Mouse (Mus musculus) hindbrain, embryonic 12.5 days (tissue): ENCODE data around the gene Shld2. TPM values are rescaled to one million over a fixed set of nuclear protein-coding genes. Genes with fewer than 3 reads are reported as not detected.

Source experiments
- ATAC-seq: fragments of 200-750 bp; cut with Nextera tagmentation; 2 replicates; pipeline ENCODE4 v1.8.0; 2017; ENCODE audit warnings: moderate TSS enrichment; ENCODE audit not compliant: low FRiP score
- H3K27ac ChIP-seq: fragments of 300-500 bp; sonication (generic); 2 replicates; pipeline ENCODE4 v1.5.1; 2016; ENCODE audit warnings: mild to moderate bottlenecking
- H3K27me3 ChIP-seq: fragments of 300-500 bp; sonication (generic); 2 replicates; pipeline ENCODE4 v1.6.1; 2016; ENCODE audit warnings: mild to moderate bottlenecking
- H3K36me3 ChIP-seq: fragments of 300-500 bp; sonication (generic); 2 replicates; pipeline ENCODE4 v1.6.1; 2016; ENCODE audit warnings: mild to moderate bottlenecking
- H3K4me1 ChIP-seq: fragments of 300-500 bp; sonication (generic); 2 replicates; pipeline ENCODE4 v1.6.1; 2016
- H3K4me2 ChIP-seq: fragments of 300-500 bp; sonication (generic); replicated peaks from 2 replicates; pipeline ENCODE4 v1.6.1; 2016; ENCODE audit warnings: mild to moderate bottlenecking
- H3K4me3 ChIP-seq: fragments of 300-500 bp; sonication (generic); 2 replicates; pipeline ENCODE4 v1.5.1; 2016; ENCODE audit warnings: mild to moderate bottlenecking
- H3K9ac ChIP-seq: fragments of 300-500 bp; sonication (generic); 2 replicates; pipeline ENCODE4 v1.6.1; 2016; ENCODE audit warnings: mild to moderate bottlenecking, moderate library complexity
- H3K9me3 ChIP-seq: fragments of 300-500 bp; sonication (generic); replicated peaks from 2 replicates; pipeline ENCODE4 v1.6.1; 2016; ENCODE audit warnings: mild to moderate bottlenecking
- WGBS: fragments of 180-500 bp; shearing (Covaris S2); methylation state at CpG from one replicate; pipeline ENCODE4 v1.1.7; 2016; 5-methylcytosine and 5-hydroxymethylcytosine counted together
- polyA plus RNA-seq: library from polyadenylated mRNA; unstranded; fragments of >200 nt; fragmentation: Nextera tagmentation; extraction: Ambion mirVana; gene quantifications from 2 replicates; pipeline ENCODE4 v1.2.1, GENCODE M21; 2016

The Shld2 gene
- polyA plus RNA-seq, 1 experiment from 2014 or later, result 9.4 TPM

- peaks cover 29% of the 10 kb centered on the region for H3K36me3 ChIP-seq
- H3K4me2 ChIP-seq, result no peak overlapping the region
- WGBS, result 60% methylated on average over 12 of the region's 12 CpGs
- ATAC-seq, result peak; percentile 48
- H3K9ac ChIP-seq, result no peak overlapping the region
- no peaks in the 10 kb centered on the region for H3K27me3 ChIP-seq
- H3K9me3 ChIP-seq, result no peaks in the 10 kb centered on the region
- H3K4me1 ChIP-seq, result no peaks in the 10 kb centered on the region
- H3K27ac ChIP-seq, result no peak overlapping the region
- no peak overlapping the region for H3K4me3 ChIP-seq
Observed at GRCm38 (mm10) chr14:34345771-34346566, 35.7 kb upstream of the Shld2 start.

DNA sequence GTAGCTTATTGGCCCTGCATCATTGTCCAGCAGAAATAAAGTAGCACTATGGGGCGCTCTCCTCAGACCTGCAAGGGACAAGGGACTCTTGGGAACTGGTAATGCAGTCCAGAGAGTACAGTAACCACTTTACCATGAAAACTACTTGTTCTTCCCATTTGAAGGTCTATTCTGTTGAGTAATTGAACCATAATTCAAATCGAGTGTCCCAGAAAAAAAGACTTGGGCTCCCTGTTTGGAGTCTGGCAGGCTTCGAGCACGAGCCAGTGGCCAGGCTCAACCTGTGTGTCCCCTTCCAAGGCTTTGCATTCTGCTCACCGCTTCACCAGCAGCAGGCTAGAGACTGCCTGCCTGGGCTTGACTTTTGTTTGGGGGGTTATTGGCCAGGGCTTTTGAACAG is 34.1 kb upstream of the Shld2 start:
- Histone ChIP-seq H3K9ac (no peak overlapping the region), H3K4me2 (no peak overlapping the region), H3K9me3 (no peaks in the 10 kb centered on the region), H3K27me3 (no peaks in the 10 kb centered on the region), H3K27ac (no peak overlapping the region), H3K36me3 (peaks cover 42% of the 10 kb centered on the region), H3K4me1 (no peaks in the 10 kb centered on the region), H3K4me3 (no peak overlapping the region)
- ATAC-seq, result no peak
- 88% methylated on average over 5 of the region's 5 CpGs for WGBS

GRCm38 (mm10) chr14:34343078-34343477 is 32.8 kb upstream of the Shld2 start:
- Histone ChIP-seq H3K27ac (no peak overlapping the region), H3K9me3 (no peaks in the 10 kb centered on the region), H3K9ac (no peak overlapping the region), H3K4me1 (no peaks in the 10 kb centered on the region), H3K27me3 (no peaks in the 10 kb centered on the region), H3K36me3 (peaks cover 54% of the 10 kb centered on the region), H3K4me3 (no peak overlapping the region), H3K4me2 (no peak overlapping the region)
- 98% methylated on average over 4 of the region's 4 CpGs for WGBS
- ATAC-seq, result no peak

DNA sequence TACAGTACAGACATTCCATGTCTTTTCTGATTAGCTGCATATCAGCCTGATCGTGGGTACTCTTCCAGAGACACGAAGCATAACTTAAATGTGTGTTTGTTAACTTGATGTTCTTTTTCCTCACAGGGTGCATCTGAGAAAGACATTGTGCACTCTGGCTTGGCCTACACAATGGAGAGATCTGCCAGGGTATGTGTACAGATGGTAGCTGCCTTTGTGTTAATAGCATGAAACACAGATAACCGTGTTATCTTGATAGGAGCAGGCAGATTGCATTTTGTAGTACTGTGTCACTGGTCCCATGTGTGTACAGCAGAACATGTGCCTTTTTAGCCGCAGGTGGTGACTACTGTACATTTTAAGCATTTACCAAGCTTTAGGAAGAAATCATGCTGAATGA is 31.7 kb upstream of the Shld2 start:
- Histone ChIP-seq H3K36me3 (peaks cover 64% of the 10 kb centered on the region), H3K4me3 (no peak overlapping the region)
- no peak for ATAC-seq

GRCm38 (mm10) chr14:34339446-34339845 is 29.2 kb upstream of the Shld2 start:
- WGBS, result 71% methylated on average over 1 of the region's 1 CpGs
- H3K4me2 ChIP-seq, result no peak overlapping the region
- H3K27me3 ChIP-seq, result no peaks in the 10 kb centered on the region
- no peaks in the 10 kb centered on the region for H3K4me1 ChIP-seq
- H3K27ac ChIP-seq, result no peak overlapping the region
- ATAC-seq, result no peak
- H3K9me3 ChIP-seq, result no peaks in the 10 kb centered on the region
- no peak overlapping the region for H3K4me3 ChIP-seq
- H3K9ac ChIP-seq, result no peak overlapping the region
- H3K36me3 ChIP-seq, result peaks cover 87% of the 10 kb centered on the region

More for the DNA sequence above, 31.7 kb upstream of the Shld2 start:
- Histone ChIP-seq H3K4me2 (no peak overlapping the region), H3K9ac (no peak overlapping the region), H3K27me3 (no peaks in the 10 kb centered on the region), H3K9me3 (no peaks in the 10 kb centered on the region), H3K4me1 (no peaks in the 10 kb centered on the region), H3K27ac (no peak overlapping the region)
- WGBS, result 88% methylated on average over 4 of the region's 4 CpGs

GRCm38 (mm10) chr14:34332476-34332875 is 22.2 kb upstream of the Shld2 start:
- H3K36me3 ChIP-seq, result peaks cover 77% of the 10 kb centered on the region
- H3K9me3 ChIP-seq, result no peaks in the 10 kb centered on the region
- H3K4me1 ChIP-seq, result no peaks in the 10 kb centered on the region
- H3K4me2 ChIP-seq, result no peak overlapping the region
- no peak overlapping the region for H3K27ac ChIP-seq
- no peak for ATAC-seq
- 93% methylated on average over 5 of the region's 5 CpGs for WGBS
- no peak overlapping the region for H3K9ac ChIP-seq
- no peak overlapping the region for H3K4me3 ChIP-seq
- no peaks in the 10 kb centered on the region for H3K27me3 ChIP-seq

GRCm38 (mm10) chr14:34331886-34332285 is 21.6 kb upstream of the Shld2 start:
- no peak for ATAC-seq
- H3K9me3 ChIP-seq, result no peaks in the 10 kb centered on the region
- peaks cover 71% of the 10 kb centered on the region for H3K36me3 ChIP-seq
- WGBS, result 89% methylated on average over 3 of the region's 3 CpGs
- H3K4me1 ChIP-seq, result no peaks in the 10 kb centered on the region
- no peaks in the 10 kb centered on the region for H3K27me3 ChIP-seq
- H3K27ac ChIP-seq, result no peak overlapping the region
- no peak overlapping the region for H3K9ac ChIP-seq
- H3K4me3 ChIP-seq, result no peak overlapping the region
- no peak overlapping the region for H3K4me2 ChIP-seq

DNA sequence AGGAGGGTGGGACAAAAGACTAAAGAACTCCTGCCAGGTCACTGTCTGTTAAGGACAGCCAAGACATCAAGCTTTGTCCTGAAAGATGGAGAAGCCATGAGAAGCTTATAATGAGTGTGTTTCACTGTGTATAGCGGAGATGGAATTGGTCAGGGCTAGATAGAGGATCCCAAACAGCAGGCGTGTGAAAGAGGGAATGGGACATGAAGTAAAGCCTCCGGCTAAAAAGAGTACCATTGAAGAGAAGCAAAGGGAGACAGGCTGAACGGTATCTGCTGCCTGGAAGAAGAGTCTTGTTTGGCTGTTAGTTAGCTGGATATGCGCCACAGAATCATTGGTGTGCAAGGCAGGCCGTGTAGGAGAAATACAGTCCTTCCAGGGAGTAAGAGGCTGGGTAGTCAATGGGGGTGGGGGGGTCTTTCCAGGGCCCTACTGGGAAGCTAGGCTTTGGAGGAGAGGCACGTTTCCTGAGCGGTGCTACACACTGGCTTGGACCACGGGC is 20.4 kb upstream of the Shld2 start:
- H3K4me2 ChIP-seq, result no peak overlapping the region
- 92% methylated on average over 9 of the region's 9 CpGs for WGBS
- no peaks in the 10 kb centered on the region for H3K9me3 ChIP-seq
- no peaks in the 10 kb centered on the region for H3K4me1 ChIP-seq
- H3K27ac ChIP-seq, result no peak overlapping the region
- H3K9ac ChIP-seq, result no peak overlapping the region
- H3K27me3 ChIP-seq, result no peaks in the 10 kb centered on the region
- H3K36me3 ChIP-seq, result peaks cover 64% of the 10 kb centered on the region
- no peak overlapping the region for H3K4me3 ChIP-seq
- ATAC-seq, result no peak

DNA sequence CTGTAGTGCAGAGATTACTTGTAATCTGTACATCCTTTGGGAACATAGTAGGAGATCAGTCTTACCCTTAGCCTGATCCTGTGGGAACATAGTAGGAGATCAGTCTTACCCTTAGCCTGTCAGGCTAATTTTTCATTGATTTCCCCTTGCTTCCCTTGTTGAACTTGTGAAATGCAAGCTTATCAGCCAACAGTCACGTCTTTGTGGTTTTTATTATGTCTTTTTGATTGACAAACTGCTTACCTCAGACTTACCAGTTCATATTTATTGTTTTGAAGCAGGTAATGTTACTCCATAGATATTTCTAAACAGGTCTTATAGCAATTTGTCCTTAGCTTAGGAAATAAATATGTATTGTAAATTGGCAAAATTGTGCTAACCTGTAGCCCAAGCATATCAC is 17.3 kb upstream of the Shld2 start:
- 90% methylated on average over 1 of the region's 1 CpGs for WGBS
- Histone ChIP-seq H3K4me3 (no peak overlapping the region), H3K9me3 (no peaks in the 10 kb centered on the region), H3K4me1 (no peaks in the 10 kb centered on the region), H3K36me3 (peaks cover 57% of the 10 kb centered on the region), H3K9ac (no peak overlapping the region), H3K27ac (no peak overlapping the region), H3K4me2 (no peak overlapping the region), H3K27me3 (no peaks in the 10 kb centered on the region)
- no peak for ATAC-seq

GRCm38 (mm10) chr14:34326606-34327005 is 16.3 kb upstream of the Shld2 start:
- Histone ChIP-seq H3K36me3 (peaks cover 55% of the 10 kb centered on the region), H3K9me3 (no peaks in the 10 kb centered on the region), H3K9ac (no peak overlapping the region), H3K27ac (no peak overlapping the region), H3K4me3 (no peak overlapping the region), H3K4me2 (no peak overlapping the region), H3K27me3 (no peaks in the 10 kb centered on the region), H3K4me1 (no peaks in the 10 kb centered on the region)
- 97% methylated on average over 3 of the region's 3 CpGs for WGBS
- no peak for ATAC-seq

DNA sequence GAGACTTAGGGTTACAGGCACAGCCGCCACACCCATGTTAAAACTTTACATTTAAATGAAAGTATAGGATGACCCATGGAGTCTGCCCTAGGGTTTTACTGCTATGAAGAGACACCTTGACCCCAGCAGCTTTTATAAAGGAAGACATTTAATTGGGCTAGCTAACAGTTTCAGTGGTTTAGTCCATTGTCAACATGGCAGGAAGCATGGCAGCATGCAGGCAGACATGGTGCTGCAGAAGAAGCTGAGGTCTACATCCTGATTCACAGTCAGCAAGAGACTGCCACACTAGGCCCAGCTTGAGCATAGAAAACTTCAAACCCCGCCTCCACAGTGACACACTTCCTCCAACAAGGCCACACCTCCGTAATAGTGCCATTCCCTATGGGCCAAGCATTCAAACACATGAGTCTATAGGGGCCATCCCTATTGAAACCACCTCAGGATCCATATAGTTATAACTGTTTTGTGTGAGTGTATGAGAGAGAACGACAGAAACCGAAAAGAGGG is 13.3 kb upstream of the Shld2 start:
- Histone ChIP-seq H3K4me1 (no peaks in the 10 kb centered on the region), H3K27ac (no peak overlapping the region), H3K27me3 (no peaks in the 10 kb centered on the region), H3K36me3 (peaks cover 46% of the 10 kb centered on the region), H3K4me2 (no peak overlapping the region), H3K4me3 (no peak overlapping the region), H3K9me3 (no peaks in the 10 kb centered on the region), H3K9ac (no peak overlapping the region)
- 94% methylated on average over 5 of the region's 5 CpGs for WGBS
- ATAC-seq, result no peak

DNA sequence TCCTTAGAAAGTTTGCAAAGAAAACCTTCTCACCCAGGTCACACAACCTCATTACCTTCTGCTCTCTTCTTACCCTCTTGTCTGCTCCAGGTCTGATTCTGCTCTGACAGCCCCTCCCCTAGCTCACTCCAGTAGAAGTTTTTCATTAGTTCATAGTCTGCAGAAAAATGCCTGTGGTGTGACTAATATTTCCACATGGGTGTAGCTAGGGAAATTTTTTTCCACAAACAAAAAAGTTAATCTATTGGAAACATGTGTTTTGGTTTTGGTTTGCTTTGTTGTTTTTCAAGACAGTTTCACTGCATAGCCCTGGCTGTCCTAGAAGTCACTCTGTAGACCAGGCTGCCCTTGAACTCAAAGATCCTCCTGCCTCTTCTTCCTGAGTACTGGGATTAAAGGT is 7.8 kb upstream of the Shld2 start:
- H3K9ac ChIP-seq, result no peak overlapping the region
- peaks cover 26% of the 10 kb centered on the region for H3K36me3 ChIP-seq
- no peak overlapping the region for H3K4me2 ChIP-seq
- peaks cover 6% of the 10 kb centered on the region for H3K4me1 ChIP-seq
- ATAC-seq, result no peak
- no peaks in the 10 kb centered on the region for H3K9me3 ChIP-seq
- H3K27me3 ChIP-seq, result no peaks in the 10 kb centered on the region
- H3K4me3 ChIP-seq, result no peak overlapping the region
- H3K27ac ChIP-seq, result no peak overlapping the region

GRCm38 (mm10) chr14:34317431-34317830 is 7.1 kb upstream of the Shld2 start:
- Histone ChIP-seq H3K4me3 (no peak overlapping the region), H3K4me1 (peaks cover 13% of the 10 kb centered on the region), H3K27ac (no peak overlapping the region), H3K36me3 (peaks cover 26% of the 10 kb centered on the region), H3K27me3 (no peaks in the 10 kb centered on the region), H3K4me2 (no peak overlapping the region), H3K9ac (no peak overlapping the region), H3K9me3 (no peaks in the 10 kb centered on the region)
- ATAC-seq, result no peak
- WGBS, result 92% methylated on average over 3 of the region's 3 CpGs
